Mouse (Mus musculus) stomach, embryonic 14.5 days (tissue): Measurements from ENCODE around the gene Gm21985. TPM values are rescaled to one million over a fixed set of nuclear protein-coding genes. Genes with fewer than 3 reads are reported as not detected.

Experiments used
- ATAC-seq: fragments of 200-750 bp; cut with Nextera tagmentation; 2 replicates; pipeline ENCODE4 v1.8.0; 2017; ENCODE audit warnings: low read depth, moderate TSS enrichment; ENCODE audit not compliant: insufficient number of reproducible peaks, insufficient read depth, low FRiP score
- H3K27ac ChIP-seq: fragments of 300-500 bp; sonication (generic); 2 replicates; pipeline ENCODE4 v1.5.1; 2014; ENCODE audit warnings: mild to moderate bottlenecking, low read length, moderate library complexity, mixed read lengths
- H3K27me3 ChIP-seq: fragments of 300-500 bp; sonication (generic); 2 replicates; pipeline ENCODE4 v1.6.1; 2014; ENCODE audit warnings: low read length, control low read depth, mixed read lengths; ENCODE audit not compliant: control insufficient read depth, insufficient read depth
- H3K36me3 ChIP-seq: fragments of 300-500 bp; sonication (generic); 2 replicates; pipeline ENCODE4 v1.6.1; 2014; ENCODE audit warnings: mild to moderate bottlenecking, control low read depth, low read length, moderate library complexity, mixed read lengths; ENCODE audit not compliant: control insufficient read depth, insufficient read depth
- H3K4me1 ChIP-seq: fragments of 300-500 bp; sonication (generic); 2 replicates; pipeline ENCODE4 v1.6.1; 2014; ENCODE audit warnings: low read length, control low read depth, mixed read lengths; ENCODE audit not compliant: control insufficient read depth, insufficient read depth
- H3K4me2 ChIP-seq: fragments of 300-500 bp; sonication (generic); replicated peaks from 2 replicates; pipeline ENCODE4 v1.6.1; 2014; ENCODE audit warnings: low read depth, low read length, control low read depth
- H3K4me3 ChIP-seq: fragments of 300-500 bp; sonication (generic); 2 replicates; pipeline ENCODE4 v1.5.1; 2014; ENCODE audit warnings: low read depth, low read length, control low read depth
- H3K9ac ChIP-seq: fragments of 300-500 bp; sonication (generic); replicated peaks from 2 replicates; pipeline ENCODE4 v1.6.1; 2014; ENCODE audit warnings: low read depth, mild to moderate bottlenecking, control low read depth, low read length, moderate library complexity, mixed read lengths
- H3K9me3 ChIP-seq: fragments of 300-500 bp; sonication (generic); 2 replicates; pipeline ENCODE4 v1.6.1; 2016; ENCODE audit warnings: low read depth, low read length, control low read depth; ENCODE audit not compliant: control insufficient read depth
- WGBS: fragments of 180-500 bp; shearing (Covaris S2); extraction: QIAGEN DNeasy Blood & Tissue Kit; methylation state at CpG from one replicate; pipeline ENCODE4 v1.1.7; 2014; 5-methylcytosine and 5-hydroxymethylcytosine counted together
- polyA plus RNA-seq: library from polyadenylated mRNA; unstranded; fragments of >200 nt; fragmentation: Nextera tagmentation; extraction: Ambion mirVana; gene quantifications from 2 replicates; pipeline ENCODE4 v1.2.1, GENCODE M21; 2014

Gene Gm21985
- polyA plus RNA-seq, 1 experiment from 2014 or later = not detected

DNA sequence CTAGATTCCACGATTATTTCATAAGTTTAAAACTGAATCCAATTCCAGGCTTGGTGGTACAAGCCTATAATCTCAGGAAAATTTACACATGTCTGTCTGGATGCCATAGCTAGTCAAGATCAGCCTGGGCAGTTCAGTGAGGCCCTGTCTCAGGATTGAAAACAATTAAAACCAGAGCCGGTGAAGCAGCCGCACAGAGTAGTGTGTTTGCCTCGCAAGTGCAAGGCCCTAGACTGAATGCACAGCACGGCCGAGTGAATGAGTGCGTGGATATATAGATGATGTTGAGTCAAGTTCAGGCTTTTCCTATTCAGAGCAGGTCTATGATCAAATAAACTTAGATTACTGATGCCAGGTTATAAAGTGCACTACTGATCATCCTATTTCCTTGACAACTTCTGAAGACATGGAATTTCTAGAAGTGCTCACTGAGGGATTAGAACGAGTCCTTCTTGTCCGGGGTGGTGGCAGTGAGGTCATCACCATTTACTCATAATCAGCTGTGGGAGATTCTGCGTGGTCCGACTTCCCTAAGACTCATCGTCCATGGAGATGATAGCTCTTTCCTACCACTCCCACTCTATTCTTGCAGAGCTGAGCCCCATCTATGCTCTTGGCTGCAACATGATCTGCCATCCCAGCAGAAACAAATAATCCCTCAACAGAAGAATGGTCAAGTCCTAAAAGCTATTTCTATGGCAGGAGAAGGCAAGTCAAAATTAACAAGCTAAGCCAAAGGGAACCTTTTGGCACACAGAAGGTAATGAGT is 94.1 kb downstream of the Gm21985 start:
- H3K36me3 ChIP-seq = peaks cover 56% of the 10 kb centered on the region
- H3K27ac ChIP-seq = 0 out of 2 replicates have a peak overlapping the region, but pooled peaks have one; percentile 21
- WGBS = 86% methylated on average over 12 of the region's 12 CpGs
- H3K27me3 ChIP-seq = no peaks in the 10 kb centered on the region
- H3K9me3 ChIP-seq = no peaks in the 10 kb centered on the region
- no peak overlapping the region for H3K4me3 ChIP-seq
- no peak for ATAC-seq
- H3K4me1 ChIP-seq = no peaks in the 10 kb centered on the region
- no peak overlapping the region for H3K4me2 ChIP-seq
- no peak overlapping the region for H3K9ac ChIP-seq

DNA sequence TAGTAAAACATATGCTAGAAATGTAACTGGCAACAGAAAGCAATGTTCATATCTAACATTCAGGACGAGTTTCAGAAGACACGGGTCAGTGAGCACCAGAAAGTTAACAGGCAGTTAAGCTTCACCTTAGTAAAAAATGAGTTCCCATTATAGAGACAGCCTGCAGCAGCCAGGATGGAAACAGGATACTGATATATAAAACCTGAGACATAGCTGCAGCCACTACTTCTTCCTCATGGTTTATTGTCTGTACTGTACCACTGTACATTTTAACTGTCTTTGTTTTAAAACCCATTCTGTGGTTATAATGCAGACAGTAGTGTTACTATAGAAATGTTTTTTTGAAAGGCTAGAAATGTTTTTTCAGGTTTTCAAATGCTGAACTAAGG is 94.7 kb downstream of the Gm21985 start:
- Histone ChIP-seq H3K9ac (no peak overlapping the region), H3K4me1 (no peaks in the 10 kb centered on the region), H3K27ac (no peak overlapping the region), H3K4me2 (no peak overlapping the region), H3K4me3 (no peak overlapping the region), H3K27me3 (no peaks in the 10 kb centered on the region), H3K9me3 (no peaks in the 10 kb centered on the region), H3K36me3 (peaks cover 56% of the 10 kb centered on the region)
- WGBS = 77% methylated on average over 2 of the region's 2 CpGs
- no peak for ATAC-seq

DNA sequence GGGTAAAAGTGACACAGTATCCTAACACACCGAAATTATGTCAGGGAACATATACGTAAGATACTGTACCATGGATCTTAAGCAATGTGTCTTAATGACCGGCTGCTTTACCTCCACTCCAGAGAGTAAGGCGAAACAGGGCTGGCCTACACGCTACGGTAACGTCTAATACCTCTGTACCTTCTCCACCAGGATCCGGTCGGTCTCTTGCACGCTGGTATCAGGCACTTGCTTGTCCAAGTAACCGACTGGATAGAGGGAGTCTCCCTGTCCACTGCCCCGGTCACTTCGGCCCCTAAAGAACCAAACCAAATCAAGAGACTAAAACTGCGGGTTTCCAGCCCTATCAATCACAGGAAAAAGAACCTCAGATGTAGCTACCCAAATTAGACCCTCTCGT is 101.1 kb downstream of the Gm21985 start:
- H3K27ac ChIP-seq = no peak overlapping the region
- 16% methylated on average over 15 of the region's 15 CpGs for WGBS
- ATAC-seq = no peak
- peaks cover 6% of the 10 kb centered on the region; the same call in 1 of the 2 replicates for H3K4me1 ChIP-seq
- peak overlapping the region; percentile 82 for H3K4me3 ChIP-seq
- peaks cover 18% of the 10 kb centered on the region for H3K36me3 ChIP-seq
- H3K4me2 ChIP-seq = peak overlapping the region; percentile 86
- H3K9me3 ChIP-seq = no peaks in the 10 kb centered on the region
- H3K27me3 ChIP-seq = no peaks in the 10 kb centered on the region
- peak overlapping the region; percentile 66 for H3K9ac ChIP-seq

DNA sequence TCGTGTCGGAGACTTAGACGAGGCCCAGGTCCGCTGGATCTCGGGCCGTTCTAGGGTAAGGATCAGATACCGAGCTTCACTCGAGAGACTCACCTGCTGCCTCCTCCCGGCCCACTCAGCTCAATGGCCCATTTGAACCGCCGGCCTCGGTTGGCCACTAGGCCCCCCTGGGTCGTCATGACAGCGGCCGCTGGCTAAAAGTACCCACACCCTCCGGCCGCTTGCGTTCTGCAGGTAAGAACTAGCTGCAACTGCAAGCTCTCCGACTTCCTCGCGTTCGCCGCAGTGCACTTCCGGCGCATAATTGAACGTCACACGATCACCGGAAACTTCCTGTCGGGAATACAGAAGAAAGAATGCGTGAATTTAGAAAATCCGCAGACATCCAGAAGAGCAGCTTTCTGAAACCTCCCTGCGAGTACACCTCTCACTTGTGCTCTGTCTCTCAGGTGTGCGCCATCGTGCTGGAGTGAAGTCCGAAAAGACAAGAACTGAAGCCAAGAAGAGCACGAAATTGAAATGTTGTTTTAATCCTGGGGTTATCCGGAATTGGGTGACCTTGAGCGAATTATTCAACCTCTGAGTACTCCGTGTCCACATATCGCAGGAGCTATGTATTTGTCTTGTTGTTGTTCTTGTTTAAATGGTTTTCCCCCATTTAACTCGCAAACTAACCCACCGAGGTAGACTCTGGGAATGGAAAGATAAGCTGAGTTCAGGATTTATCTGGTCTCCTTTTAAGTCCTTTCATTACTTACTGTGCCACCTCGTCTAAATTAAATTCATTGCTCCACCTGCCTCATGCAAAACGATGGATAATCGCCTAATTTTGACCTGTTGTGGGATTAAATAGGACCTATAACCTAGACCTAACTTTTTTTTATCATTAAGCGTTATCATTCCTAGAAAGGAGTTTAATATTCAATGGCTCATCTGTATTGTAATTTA is 101.9 kb downstream of the Gm21985 start, which contains the start of gene Emc4:
Emc4 (minus strand) TSS at position 302 of the 948 bp plus-strand sequence.
- WGBS = 2% methylated on average over 46 of the region's 46 CpGs
- Histone ChIP-seq H3K9me3 (no peaks in the 10 kb centered on the region), H3K27ac (peak within 1 kb of the TSS; percentile 58), H3K4me3 (peak within 1 kb of the TSS; percentile 82), H3K27me3 (no peaks in the 10 kb centered on the region), H3K36me3 (peaks cover 13% of the 10 kb centered on the region; the same call in 1 of the 2 replicates), H3K9ac (peak within 1 kb of the TSS; percentile 66), H3K4me2 (peak within 1 kb of the TSS; percentile 86), H3K4me1 (peaks cover 6% of the 10 kb centered on the region; the same call in 1 of the 2 replicates)
- ATAC-seq = peak; percentile 83

DNA sequence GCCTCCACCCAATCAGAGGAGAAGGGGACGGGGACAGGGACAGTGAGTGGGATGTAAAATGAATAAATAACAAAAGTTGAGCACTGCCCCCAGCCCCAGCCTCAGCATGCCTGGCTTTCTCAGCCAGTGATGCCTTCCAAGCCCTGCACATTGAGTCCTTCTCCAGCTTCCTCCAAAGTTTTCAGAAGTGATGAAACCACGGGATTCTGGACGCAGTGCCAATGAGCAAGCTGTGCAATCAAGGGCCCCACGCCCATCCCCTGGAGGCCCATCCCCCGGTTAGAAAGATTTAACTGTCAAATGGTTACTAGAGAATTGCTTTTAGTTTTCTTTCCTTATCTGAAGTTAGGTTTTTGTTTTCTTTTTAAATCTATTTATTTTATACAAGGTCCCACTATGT is 103.8 kb downstream of the Gm21985 start:
- no peaks in the 10 kb centered on the region for H3K9me3 ChIP-seq
- H3K4me3 ChIP-seq = no peak overlapping the region
- H3K36me3 ChIP-seq = no peaks in the 10 kb centered on the region
- no peak overlapping the region for H3K9ac ChIP-seq
- H3K27ac ChIP-seq = no peak overlapping the region
- peaks cover 6% of the 10 kb centered on the region; the same call in 1 of the 2 replicates for H3K4me1 ChIP-seq
- no peak overlapping the region for H3K4me2 ChIP-seq
- ATAC-seq = no peak
- H3K27me3 ChIP-seq = no peaks in the 10 kb centered on the region
- 72% methylated on average over 5 of the region's 5 CpGs for WGBS

DNA sequence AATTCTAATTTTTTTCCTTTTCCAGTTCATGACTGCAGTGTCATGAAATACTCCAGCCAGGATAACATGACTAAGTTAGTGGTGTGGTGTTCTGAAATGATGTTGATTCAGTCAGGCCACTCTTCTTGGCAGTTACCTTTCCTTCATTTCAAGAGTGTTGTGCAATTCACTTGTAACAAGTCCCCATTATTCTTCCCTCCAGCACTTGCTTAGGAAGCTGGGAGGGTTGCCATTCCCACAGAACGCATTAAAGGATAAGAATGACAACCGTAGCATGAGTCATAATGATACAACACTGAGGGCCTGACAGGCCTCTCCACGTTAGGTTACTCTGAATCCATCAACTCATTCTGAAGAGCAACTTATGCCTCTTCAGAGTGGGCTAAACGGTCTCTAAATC is 107.0 kb downstream of the Gm21985 start:
- Histone ChIP-seq H3K36me3 (no peaks in the 10 kb centered on the region), H3K4me1 (no peaks in the 10 kb centered on the region), H3K4me2 (no peak overlapping the region), H3K27me3 (no peaks in the 10 kb centered on the region), H3K27ac (no peak overlapping the region), H3K9me3 (no peaks in the 10 kb centered on the region), H3K9ac (no peak overlapping the region), H3K4me3 (no peak overlapping the region)
- 48% methylated on average over 4 of the region's 4 CpGs for WGBS
- no peak for ATAC-seq

DNA sequence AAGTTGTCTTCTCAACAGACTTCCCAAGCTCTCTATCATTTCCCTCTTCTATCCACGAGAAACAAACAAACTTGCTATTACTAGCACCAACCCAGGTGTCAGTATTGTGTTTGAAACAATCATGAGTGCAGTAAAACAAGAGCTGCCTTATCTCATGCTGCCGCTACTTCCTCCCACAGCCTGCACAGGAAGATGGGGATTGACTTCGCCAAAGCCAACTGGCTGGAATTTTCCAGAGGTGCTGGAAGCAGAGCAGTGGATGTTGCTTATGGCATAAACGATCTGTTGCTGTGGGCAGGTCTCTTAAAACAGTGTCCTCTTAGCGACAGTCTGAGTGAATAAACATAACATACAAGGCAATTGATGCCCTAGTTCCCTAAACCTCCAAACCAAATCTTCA is 108.5 kb downstream of the Gm21985 start:
- H3K27me3 ChIP-seq = no peaks in the 10 kb centered on the region
- H3K4me1 ChIP-seq = no peaks in the 10 kb centered on the region
- no peaks in the 10 kb centered on the region for H3K9me3 ChIP-seq
- H3K4me2 ChIP-seq = no peak overlapping the region
- no peak overlapping the region for H3K9ac ChIP-seq
- 52% methylated on average over 5 of the region's 5 CpGs for WGBS
- no peak overlapping the region for H3K4me3 ChIP-seq
- no peak overlapping the region for H3K27ac ChIP-seq
- ATAC-seq = no peak
- no peaks in the 10 kb centered on the region for H3K36me3 ChIP-seq
